Mouse (Mus musculus) midbrain, embryonic 14.5 days (tissue): Measurements from ENCODE around the gene Olfr622. TPM values are rescaled to one million over a fixed set of nuclear protein-coding genes. Genes with fewer than 3 reads are reported as not detected.

Experiments
- ATAC-seq: fragments of 200-750 bp; cut with Nextera tagmentation; 2 replicates; pipeline ENCODE4 v1.8.0; 2017; ENCODE audit warnings: moderate number of reproducible peaks, moderate library complexity; ENCODE audit not compliant: low FRiP score, low TSS enrichment
- DNase-seq: peaks from one replicate; pipeline ENCODE4 v3.0.0-alpha.2; 2015
- H3K27ac ChIP-seq: fragments of 300-500 bp; sonication (generic); replicated peaks from 2 replicates; pipeline ENCODE4 v1.5.1; 2014; ENCODE audit warnings: mild to moderate bottlenecking, low read depth, low read length, moderate library complexity
- H3K27me3 ChIP-seq: fragments of 300-500 bp; sonication (generic); 2 replicates; pipeline ENCODE4 v1.6.1; 2014; ENCODE audit warnings: low read length, control low read depth, mixed read lengths; ENCODE audit not compliant: control insufficient read depth, insufficient read depth
- H3K36me3 ChIP-seq: fragments of 300-500 bp; sonication (generic); 2 replicates; pipeline ENCODE4 v1.6.1; 2014; ENCODE audit warnings: low read length, control low read depth; ENCODE audit not compliant: control insufficient read depth, insufficient read depth
- H3K4me1 ChIP-seq: fragments of 300-500 bp; sonication (generic); 2 replicates; pipeline ENCODE4 v1.6.1; 2014; ENCODE audit warnings: mild to moderate bottlenecking, antibody characterized with exemption, low read length, control low read depth; ENCODE audit not compliant: control insufficient read depth, insufficient read depth
- H3K4me2 ChIP-seq: fragments of 300-500 bp; sonication (generic); 2 replicates; pipeline ENCODE4 v1.6.1; 2014; ENCODE audit warnings: mild to moderate bottlenecking, low read length, moderate library complexity
- H3K4me3 ChIP-seq: fragments of 300-500 bp; sonication (generic); replicated peaks from 2 replicates; pipeline ENCODE4 v1.5.1; 2014; ENCODE audit warnings: low read depth, low read length
- H3K9ac ChIP-seq: fragments of 300-500 bp; sonication (generic); replicated peaks from 2 replicates; pipeline ENCODE4 v1.6.1; 2014; ENCODE audit warnings: mild to moderate bottlenecking, low read length, moderate library complexity
- H3K9me3 ChIP-seq: fragments of 300-500 bp; sonication (generic); 2 replicates; pipeline ENCODE4 v1.6.1; 2016; ENCODE audit warnings: low read length, control low read depth, mixed read lengths; ENCODE audit not compliant: control insufficient read depth
- WGBS: fragments of 180-500 bp; shearing (Covaris S2); extraction: QIAGEN DNeasy Blood & Tissue Kit; methylation state at CpG from one replicate; pipeline ENCODE4 v1.1.7; 2014; 5-methylcytosine and 5-hydroxymethylcytosine counted together
- polyA plus RNA-seq: library from polyadenylated mRNA; unstranded; fragments of >200 nt; fragmentation: Nextera tagmentation; extraction: Ambion mirVana; gene quantifications from 2 replicates; pipeline ENCODE4 v1.2.1, GENCODE M21; 2014

The Olfr622 gene
- not detected in 2 replicates for polyA plus RNA-seq

DNA sequence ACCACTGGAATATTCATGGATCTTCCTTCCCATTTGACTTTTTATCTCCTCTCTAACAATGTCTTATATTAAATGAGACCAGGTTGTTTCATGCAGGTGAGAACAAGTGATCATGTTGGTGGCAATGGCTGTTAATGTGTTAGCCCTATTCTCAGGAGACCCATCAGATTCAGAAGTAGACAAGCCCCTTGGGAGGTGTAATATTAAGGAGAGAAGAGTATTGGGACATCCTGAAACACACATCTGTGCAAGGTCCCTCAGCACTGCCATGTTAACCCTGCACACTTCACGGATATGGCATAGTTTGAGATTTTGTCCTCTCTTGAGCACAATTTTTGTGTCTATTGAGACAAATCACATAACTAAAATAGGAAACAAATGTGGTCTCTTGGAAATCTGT, at the start of gene Olfr622:
Gene Olfr622, minus strand, starts transcription at position 101 of the 400 bp plus-strand sequence.
- Histone ChIP-seq H3K27ac (no peak within 1 kb of the TSS), H3K27me3 (no peaks in the 10 kb centered on the region), H3K9me3 (no peaks in the 10 kb centered on the region), H3K4me3 (no peak within 1 kb of the TSS), H3K4me1 (no peaks in the 10 kb centered on the region), H3K36me3 (no peaks in the 10 kb centered on the region), H3K9ac (no peak within 1 kb of the TSS), H3K4me2 (no peak within 1 kb of the TSS)
- ATAC-seq (no peak), DNase-seq (no peak)
- WGBS: 80% methylated on average over 1 of the region's 1 CpGs

DNA sequence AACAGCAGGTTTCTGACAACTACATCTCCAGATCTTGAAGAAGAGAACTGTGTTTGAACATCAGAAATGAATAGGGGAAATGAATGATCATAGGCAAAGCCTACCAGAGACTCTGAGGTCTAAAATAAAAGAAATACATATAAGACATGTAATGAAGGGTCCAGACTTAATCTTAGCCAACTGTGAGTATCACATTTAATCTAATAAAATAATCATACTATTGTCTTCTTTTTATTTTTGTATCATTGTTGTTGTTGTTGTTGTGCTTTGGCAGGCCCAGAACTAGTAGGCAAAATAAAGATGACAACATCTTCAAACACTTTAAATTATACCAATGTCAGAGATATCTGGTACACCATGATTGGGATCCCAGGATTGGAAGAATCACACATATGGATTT, 39.9 kb upstream of the Olfr622 start, which contains the start of gene Olfr625-ps1:
Gene Olfr625-ps1, plus strand, starts transcription at position 301 of the 400 bp plus-strand sequence.
- no peak for DNase-seq
- H3K27me3 ChIP-seq: no peaks in the 10 kb centered on the region
- H3K9me3 ChIP-seq: no peaks in the 10 kb centered on the region
- no peak within 1 kb of the TSS for H3K9ac ChIP-seq
- H3K27ac ChIP-seq: no peak within 1 kb of the TSS
- H3K4me1 ChIP-seq: no peaks in the 10 kb centered on the region
- no peak within 1 kb of the TSS for H3K4me3 ChIP-seq
- H3K4me2 ChIP-seq: no peak within 1 kb of the TSS
- H3K36me3 ChIP-seq: no peaks in the 10 kb centered on the region
- no peak for ATAC-seq

DNA sequence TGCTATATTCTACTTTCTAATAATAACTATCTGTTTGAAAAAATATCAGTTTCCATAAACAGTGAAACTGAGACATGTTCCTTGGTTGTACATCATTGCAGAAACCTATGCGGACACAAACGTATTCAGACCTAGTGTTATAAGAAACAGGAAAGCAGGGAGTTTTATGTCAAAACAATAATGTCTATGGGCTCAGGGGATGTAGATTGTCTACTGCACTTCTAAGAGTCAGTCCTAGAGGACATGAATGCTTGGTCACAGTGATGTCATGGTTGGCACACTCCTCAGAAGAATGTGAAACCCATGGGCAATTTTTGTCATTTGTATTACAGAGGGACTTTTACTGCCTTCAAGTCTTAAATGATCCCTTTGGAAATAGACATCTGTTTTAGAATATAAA, 28.6 kb upstream of the Olfr622 start, which contains the start of gene Olfr624:
Gene Olfr624, minus strand, starts transcription at position 101 of the 400 bp plus-strand sequence.
- no peak for ATAC-seq
- WGBS: 93% methylated on average over 2 of the region's 2 CpGs

DNA sequence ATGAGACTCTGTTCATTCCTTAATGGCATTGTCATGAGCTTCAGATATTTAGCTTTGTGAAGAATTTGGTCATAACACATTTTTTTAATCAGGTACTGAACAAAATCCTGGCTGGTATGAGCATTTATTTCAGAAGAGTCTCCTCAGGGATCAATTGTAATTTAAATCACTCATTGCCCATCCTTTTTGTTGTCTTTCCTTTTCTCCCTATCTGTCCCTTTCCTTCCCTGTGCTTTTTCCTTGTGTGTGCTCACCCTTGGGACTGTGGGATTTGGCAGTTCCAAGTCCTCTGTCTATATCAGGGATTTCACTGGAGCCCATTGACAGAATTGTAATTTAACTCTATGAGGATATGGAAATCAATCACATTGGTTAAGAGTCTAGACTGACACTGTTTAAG, 21.1 kb upstream of the Olfr622 start, which contains the start of gene Olfr623:
Gene Olfr623, minus strand, starts transcription at position 101 of the 400 bp plus-strand sequence.
- ATAC-seq (no peak), DNase-seq (no peak)
- no peak within 1 kb of the TSS for H3K4me2 ChIP-seq
- no peak within 1 kb of the TSS for H3K9ac ChIP-seq
- H3K27me3 ChIP-seq: no peaks in the 10 kb centered on the region
- H3K36me3 ChIP-seq: no peaks in the 10 kb centered on the region
- no peak within 1 kb of the TSS for H3K4me3 ChIP-seq
- H3K27ac ChIP-seq: no peak within 1 kb of the TSS
- H3K9me3 ChIP-seq: no peaks in the 10 kb centered on the region
- no peaks in the 10 kb centered on the region for H3K4me1 ChIP-seq

More for the DNA sequence above, 28.6 kb upstream of the Olfr622 start, which contains the start of gene Olfr624:
- Histone ChIP-seq H3K4me2 (no peak within 1 kb of the TSS), H3K9ac (no peak within 1 kb of the TSS), H3K36me3 (no peaks in the 10 kb centered on the region), H3K4me3 (no peak within 1 kb of the TSS), H3K27me3 (no peaks in the 10 kb centered on the region), H3K9me3 (no peaks in the 10 kb centered on the region), H3K4me1 (no peaks in the 10 kb centered on the region), H3K27ac (no peak within 1 kb of the TSS)
- DNase-seq: no peak

DNA sequence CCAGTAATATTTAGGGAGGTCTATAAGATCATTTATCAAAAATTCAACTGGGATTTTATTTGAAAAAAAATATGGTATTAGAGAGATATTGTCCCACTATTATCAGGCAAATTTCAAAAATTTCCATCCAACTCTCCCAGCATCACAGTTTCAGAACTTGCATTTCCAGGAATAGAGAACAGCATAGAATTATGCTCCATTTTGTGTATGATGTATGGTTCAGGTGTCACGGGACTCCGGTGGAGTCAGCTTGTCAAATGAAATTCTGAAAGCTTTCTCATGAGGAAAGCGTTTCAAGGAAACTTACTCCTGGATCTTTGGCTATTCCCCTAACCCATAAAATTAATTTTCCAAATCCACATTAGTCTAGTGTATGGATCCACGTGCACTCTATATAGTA, 1.6 kb upstream of the Olfr622 start:
- H3K27me3 ChIP-seq: no peaks in the 10 kb centered on the region
- H3K9me3 ChIP-seq: no peaks in the 10 kb centered on the region
- H3K36me3 ChIP-seq: no peaks in the 10 kb centered on the region
- no peak overlapping the region for H3K4me2 ChIP-seq
- DNase-seq (no peak), ATAC-seq (no peak)
- no peak overlapping the region for H3K9ac ChIP-seq
- no peak overlapping the region for H3K4me3 ChIP-seq
- H3K4me1 ChIP-seq: no peaks in the 10 kb centered on the region
- H3K27ac ChIP-seq: no peak overlapping the region
- WGBS: 89% methylated on average over 4 of the region's 4 CpGs

DNA sequence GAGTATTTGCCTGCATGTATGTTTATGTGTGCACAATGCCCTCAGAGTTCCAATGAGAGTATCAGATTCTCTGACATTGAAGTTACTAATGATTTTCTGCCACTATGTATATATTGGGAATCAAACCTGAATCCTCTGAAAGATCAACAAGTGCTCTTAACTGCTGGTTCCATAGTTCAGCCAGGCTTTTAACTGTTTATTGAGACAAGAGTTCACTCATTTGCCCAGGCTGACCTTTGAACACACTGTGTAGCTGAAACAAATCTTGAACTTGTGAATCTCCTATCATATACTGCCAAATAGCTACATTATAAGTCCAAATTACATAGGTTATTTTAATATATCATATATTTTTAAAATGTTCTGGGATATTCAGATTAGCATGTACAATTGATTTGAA, 5.7 kb downstream of the Olfr622 start:
- ATAC-seq: no peak

DNA sequence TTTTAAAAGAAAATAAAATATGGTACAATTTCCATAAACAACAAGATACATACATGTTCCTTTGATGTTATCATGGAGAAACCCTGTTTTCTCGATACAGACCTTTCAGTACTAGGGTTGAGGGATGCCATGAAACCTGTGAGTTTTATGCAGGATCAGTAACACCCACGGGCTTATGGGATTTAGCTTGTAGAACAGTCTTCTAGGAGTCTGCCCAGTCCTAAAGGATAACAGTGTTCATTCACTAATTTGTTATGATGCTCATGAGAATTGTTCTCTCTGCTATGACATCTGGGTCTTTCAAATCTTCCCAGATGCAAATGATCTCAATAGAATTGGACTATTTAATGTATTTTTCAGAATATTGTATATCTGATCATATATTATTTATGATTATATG, 30.1 kb downstream of the Olfr622 start, which contains the start of gene Olfr620:
Gene Olfr620, minus strand, starts transcription at position 101 of the 400 bp plus-strand sequence.
- H3K27me3 ChIP-seq: no peaks in the 10 kb centered on the region
- no peak within 1 kb of the TSS for H3K4me3 ChIP-seq
- no peaks in the 10 kb centered on the region for H3K4me1 ChIP-seq
- WGBS: 70% methylated on average over 2 of the region's 2 CpGs
- no peak for DNase-seq
- H3K9me3 ChIP-seq: no peaks in the 10 kb centered on the region
- H3K27ac ChIP-seq: no peak within 1 kb of the TSS
- no peak within 1 kb of the TSS for H3K9ac ChIP-seq
- H3K4me2 ChIP-seq: no peak within 1 kb of the TSS
- no peaks in the 10 kb centered on the region for H3K36me3 ChIP-seq
- no peak for ATAC-seq

More for the DNA sequence above, 5.7 kb downstream of the Olfr622 start:
- Histone ChIP-seq H3K4me2 (no peak overlapping the region), H3K27me3 (no peaks in the 10 kb centered on the region), H3K4me3 (no peak overlapping the region), H3K4me1 (no peaks in the 10 kb centered on the region), H3K36me3 (no peaks in the 10 kb centered on the region), H3K9ac (no peak overlapping the region), H3K9me3 (no peaks in the 10 kb centered on the region), H3K27ac (no peak overlapping the region)
- no peak for DNase-seq

DNA sequence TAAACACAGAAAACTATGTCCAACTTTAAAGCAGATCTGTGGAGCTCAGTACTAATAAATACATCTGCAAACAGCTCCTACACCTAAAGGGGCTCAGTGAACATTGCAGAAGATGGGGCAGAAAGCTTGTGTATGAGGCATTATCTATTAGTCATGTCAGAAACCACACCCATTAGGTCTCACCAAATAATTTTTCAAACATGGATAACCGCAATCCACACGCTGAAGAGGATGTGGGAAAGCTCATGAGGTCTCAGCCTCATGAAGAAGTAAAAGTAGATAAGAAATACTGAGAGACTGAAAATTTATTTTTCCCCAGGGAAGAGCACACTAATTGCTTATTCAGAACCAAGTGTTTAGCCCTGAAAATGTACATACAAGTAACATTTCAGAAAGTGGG, 35.1 kb downstream of the Olfr622 start:
- Histone ChIP-seq H3K27me3 (no peaks in the 10 kb centered on the region), H3K36me3 (no peaks in the 10 kb centered on the region), H3K9me3 (no peaks in the 10 kb centered on the region), H3K9ac (no peak overlapping the region), H3K4me2 (no peak overlapping the region), H3K4me1 (no peaks in the 10 kb centered on the region), H3K4me3 (no peak overlapping the region), H3K27ac (no peak overlapping the region)
- 96% methylated on average over 2 of the region's 2 CpGs for WGBS
- no peak for DNase-seq
- ATAC-seq: no peak

DNA sequence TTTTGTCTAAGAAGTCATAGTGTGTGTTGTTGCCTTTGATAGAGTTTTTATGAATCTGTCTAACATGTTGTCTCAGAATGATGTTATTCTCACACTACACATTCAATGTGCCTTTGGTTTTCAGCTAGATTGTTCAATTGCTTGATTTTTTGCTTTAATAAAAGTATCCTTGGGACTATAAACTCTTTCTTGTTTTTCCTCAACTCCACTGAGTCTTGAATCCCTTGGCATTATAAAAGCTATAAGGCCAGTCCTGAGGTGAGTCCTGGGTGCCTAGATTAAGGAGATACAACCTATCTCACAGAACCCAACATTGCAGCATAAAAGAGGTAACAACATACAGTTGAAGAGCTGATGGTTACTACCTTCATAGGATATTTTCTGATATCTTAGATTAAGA, 42.2 kb downstream of the Olfr622 start, which contains the start of gene Olfr619:
Gene Olfr619, plus strand, starts transcription at position 301 of the 400 bp plus-strand sequence.
- no peak within 1 kb of the TSS for H3K9ac ChIP-seq
- ATAC-seq (no peak), DNase-seq (no peak)
- no peak within 1 kb of the TSS for H3K27ac ChIP-seq
- H3K36me3 ChIP-seq: no peaks in the 10 kb centered on the region
- no peak within 1 kb of the TSS for H3K4me3 ChIP-seq
- H3K9me3 ChIP-seq: no peaks in the 10 kb centered on the region
- no peaks in the 10 kb centered on the region for H3K4me1 ChIP-seq
- no peak within 1 kb of the TSS for H3K4me2 ChIP-seq
- no peaks in the 10 kb centered on the region for H3K27me3 ChIP-seq
